Mouse (Mus musculus) liver, embryonic 14.5 days (tissue): ENCODE data around the gene Znhit3. TPM values are rescaled to one million over a fixed set of nuclear protein-coding genes. Genes with fewer than 3 reads are reported as not detected.

Source experiments
- ATAC-seq: fragments of 200-750 bp; cut with Nextera tagmentation; 2 replicates; pipeline ENCODE4 v1.8.0; 2017; ENCODE audit warnings: moderate number of reproducible peaks, mild to moderate bottlenecking, moderate library complexity; ENCODE audit not compliant: insufficient read depth
- DNase-seq, 3 experiments: peaks; one replicate each; pipeline ENCODE4 v3.0.0-alpha.2; 2012 to 2013; ENCODE audit warnings: low read depth in 3 of 3, low spot score in 3 of 3
- H3K27ac ChIP-seq: fragments of 300-500 bp; sonication (generic); 2 replicates; pipeline ENCODE4 v1.5.1; 2014; ENCODE audit warnings: moderate library complexity, mild to moderate bottlenecking, control low read depth, inconsistent platforms
- H3K27me3 ChIP-seq: fragments of 300-500 bp; sonication (generic); 2 replicates; pipeline ENCODE4 v1.6.1; 2014; ENCODE audit warnings: mild to moderate bottlenecking, low read length, moderate library complexity; ENCODE audit not compliant: control insufficient read depth, insufficient read depth
- H3K36me3 ChIP-seq: fragments of 300-500 bp; sonication (generic); replicated peaks from 2 replicates; pipeline ENCODE4 v1.6.1; 2014; ENCODE audit warnings: low read depth; ENCODE audit not compliant: control insufficient read depth, insufficient read depth
- H3K4me1 ChIP-seq, 2 experiments: fragments of 200-500 bp in 1 of 2; fragments of 300-500 bp in 1 of 2; sonication (generic) in 1 of 2; replicated peaks; 2 replicates each; pipeline ENCODE4 v1.6.1; 2012 to 2014; ENCODE audit warnings: antibody characterized with exemption in 1 of 2, inconsistent platforms in 1 of 2, low read length in 1 of 2; ENCODE audit not compliant: control insufficient read depth in 2 of 2, insufficient read depth in 2 of 2
- H3K4me2 ChIP-seq: fragments of 300-500 bp; sonication (generic); 2 replicates; pipeline ENCODE4 v1.6.1; 2014; ENCODE audit warnings: low read depth, mild to moderate bottlenecking, control low read depth, moderate library complexity
- H3K4me3 ChIP-seq, 2 experiments: fragments of 200-500 bp in 1 of 2; fragments of 300-500 bp in 1 of 2; sonication (generic) in 1 of 2; 2 replicates each; pipeline ENCODE4 v1.5.1; 2012 to 2014; ENCODE audit warnings: low read depth in 2 of 2, low read length in 2 of 2, mild to moderate bottlenecking in 2 of 2, control low read depth in 1 of 2, inconsistent platforms in 1 of 2, moderate library complexity in 1 of 2; ENCODE audit not compliant: insufficient read depth in 1 of 2
- H3K9ac ChIP-seq: fragments of 300-500 bp; sonication (generic); replicated peaks from 2 replicates; pipeline ENCODE4 v1.6.1; 2014; ENCODE audit warnings: mild to moderate bottlenecking, control low read depth, moderate library complexity
- H3K9me3 ChIP-seq: fragments of 300-500 bp; sonication (generic); 2 replicates; pipeline ENCODE4 v1.6.1; 2016; ENCODE audit warnings: low read length, mixed read lengths; ENCODE audit not compliant: control insufficient read depth
- CTCF ChIP-seq: IDR thresholded peaks from 2 replicates; pipeline ENCODE4 v1.5.1; 2016; ENCODE audit warnings: antibody characterized with exemption, low read depth, control low read depth
- EP300 ChIP-seq: IDR thresholded peaks from 2 replicates; pipeline ENCODE4 v1.6.1; 2016; ENCODE audit warnings: antibody characterized with exemption, low read depth
- WGBS: fragments of 180-500 bp; shearing (Covaris S2); extraction: QIAGEN DNeasy Blood & Tissue Kit; methylation state at CpG from one replicate; pipeline ENCODE4 v1.1.7; 2014; ENCODE audit not compliant: insufficient replicate concordance; 5-methylcytosine and 5-hydroxymethylcytosine counted together
- polyA plus RNA-seq, 2 experiments: library from polyadenylated mRNA; depleted of rRNA in 1 of 2; stranded (reverse) in 1 of 2; unstranded in 1 of 2; fragments of >200 nt; fragmentation: Nextera tagmentation in 1 of 2; extraction: Ambion mirVana in 1 of 2; gene quantifications; 2 replicates each; pipeline versions ENCODE4 v1.2.1 to v1.2.3; 2012 to 2014

Gene Znhit3
- polyA plus RNA-seq, 2 experiments: 19.0 to 47.9 TPM

DNA sequence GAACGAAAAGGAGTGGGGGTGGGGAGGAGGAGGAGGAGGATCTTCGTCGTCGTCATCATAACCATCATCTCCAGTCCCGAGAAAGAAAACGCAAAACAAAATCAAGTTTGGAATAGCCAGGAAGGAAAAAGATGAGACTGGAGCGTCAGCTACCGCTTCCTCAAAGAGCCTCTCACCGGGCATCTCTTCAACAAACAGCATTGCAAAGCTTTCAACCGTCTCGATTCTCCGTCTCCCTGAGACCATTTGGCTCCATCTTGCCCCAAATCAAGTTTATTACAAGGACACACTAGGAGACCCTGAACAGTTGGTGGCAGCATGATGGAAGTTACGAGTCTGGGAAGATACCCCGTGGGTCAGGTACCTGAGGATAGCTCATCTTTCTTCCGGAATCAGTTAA is 41.0 kb upstream of the Znhit3 start:
- no peaks in the 10 kb centered on the region for H3K9me3 ChIP-seq
- no peak overlapping the region for H3K4me3 ChIP-seq
- ATAC-seq (no peak), DNase-seq (no peak)
- H3K4me1 ChIP-seq: no peaks in the 10 kb centered on the region
- peaks cover 41% of the 10 kb centered on the region for H3K27me3 ChIP-seq
- no peak overlapping the region for H3K27ac ChIP-seq
- H3K9ac ChIP-seq: no peak overlapping the region
- WGBS: 2% methylated on average over 15 of the region's 15 CpGs
- TF ChIP-seq CTCF (no peak), EP300 (no peak)
- H3K36me3 ChIP-seq: no peaks in the 10 kb centered on the region
- peak overlapping the region; percentile 32; the same call in 1 of the 2 replicates for H3K4me2 ChIP-seq

GRCm38 (mm10) chr11:84956400-84956799 is 40.2 kb upstream of the Znhit3 start:
- H3K27ac ChIP-seq: no peak overlapping the region
- no peaks in the 10 kb centered on the region for H3K36me3 ChIP-seq
- no peaks in the 10 kb centered on the region for H3K4me1 ChIP-seq
- no peak for DNase-seq
- no peaks in the 10 kb centered on the region for H3K9me3 ChIP-seq
- H3K27me3 ChIP-seq: peaks cover 41% of the 10 kb centered on the region
- WGBS: 13% methylated on average over 5 of the region's 5 CpGs
- no peak overlapping the region for H3K9ac ChIP-seq
- TF ChIP-seq EP300 (no peak), CTCF (no peak)
- no peak overlapping the region for H3K4me2 ChIP-seq
- no peak for ATAC-seq
- H3K4me3 ChIP-seq: no peak overlapping the region

DNA sequence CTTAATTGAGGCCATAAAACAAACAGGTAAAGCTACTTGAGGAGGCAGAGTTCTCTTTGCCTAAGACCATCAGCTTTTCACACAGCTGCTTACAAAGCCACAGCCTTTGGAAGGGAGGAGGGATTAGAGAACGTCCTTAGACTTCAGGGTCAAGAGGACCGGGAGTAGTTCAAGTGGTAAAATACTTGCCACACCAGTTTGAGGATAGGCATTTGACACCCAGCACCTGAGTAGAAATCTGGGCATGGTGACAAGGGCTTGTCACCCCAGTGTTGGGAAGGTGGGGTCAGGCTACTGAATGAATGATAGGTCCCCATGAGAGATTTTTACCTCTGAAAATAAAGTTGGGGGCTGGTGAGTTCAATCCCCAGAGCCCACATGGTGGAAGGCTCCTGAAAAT is 36.4 kb upstream of the Znhit3 start:
- TF ChIP-seq EP300: no peak
- no peak for TF ChIP-seq CTCF
- H3K27me3 ChIP-seq: peaks cover 17% of the 10 kb centered on the region
- ATAC-seq (no peak), DNase-seq (no peak)
- H3K36me3 ChIP-seq: no peaks in the 10 kb centered on the region
- no peaks in the 10 kb centered on the region for H3K9me3 ChIP-seq
- H3K4me3 ChIP-seq: no peak overlapping the region
- H3K27ac ChIP-seq: no peak overlapping the region
- no peak overlapping the region for H3K9ac ChIP-seq
- H3K4me2 ChIP-seq: no peak overlapping the region
- peaks cover 0 to 2% of the 10 kb centered on the region in 2 experiments; a peak in 1 of 4 replicates for H3K4me1 ChIP-seq
- 53% methylated on average over 2 of the region's 2 CpGs for WGBS

DNA sequence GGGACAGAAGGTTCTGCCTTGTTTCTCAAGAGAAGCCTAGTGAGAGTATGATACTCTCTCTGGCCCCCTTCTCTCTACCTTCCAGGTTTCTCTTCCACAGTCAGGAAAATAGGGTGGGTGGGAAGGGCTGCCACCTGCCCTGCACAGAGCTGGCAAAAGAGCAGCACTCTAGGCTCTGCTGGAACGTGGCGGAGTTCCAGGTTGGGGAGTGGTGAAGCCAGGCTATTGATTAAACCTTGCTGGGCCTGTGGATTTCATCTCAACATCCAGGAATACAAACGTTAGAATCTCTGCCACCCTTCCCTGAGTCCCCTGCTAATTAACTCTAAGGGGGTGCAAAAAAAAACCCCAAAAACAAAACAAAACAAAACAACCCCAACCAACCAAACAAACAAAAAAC is 32.4 kb upstream of the Znhit3 start:
- Histone ChIP-seq H3K27me3 (peaks cover 6% of the 10 kb centered on the region; the same call in 1 of the 2 replicates), H3K27ac (no peak overlapping the region), H3K4me1 (peaks cover 0 to 2% of the 10 kb centered on the region in 2 experiments; a peak in 1 of 4 replicates), H3K36me3 (no peaks in the 10 kb centered on the region), H3K9ac (no peak overlapping the region), H3K4me2 (no peak overlapping the region), H3K4me3 (no peak overlapping the region), H3K9me3 (no peaks in the 10 kb centered on the region)
- TF ChIP-seq EP300: no peak
- no peak for TF ChIP-seq CTCF
- DNase-seq: no peak
- no peak for ATAC-seq
- WGBS: 32% methylated on average over 3 of the region's 3 CpGs

DNA sequence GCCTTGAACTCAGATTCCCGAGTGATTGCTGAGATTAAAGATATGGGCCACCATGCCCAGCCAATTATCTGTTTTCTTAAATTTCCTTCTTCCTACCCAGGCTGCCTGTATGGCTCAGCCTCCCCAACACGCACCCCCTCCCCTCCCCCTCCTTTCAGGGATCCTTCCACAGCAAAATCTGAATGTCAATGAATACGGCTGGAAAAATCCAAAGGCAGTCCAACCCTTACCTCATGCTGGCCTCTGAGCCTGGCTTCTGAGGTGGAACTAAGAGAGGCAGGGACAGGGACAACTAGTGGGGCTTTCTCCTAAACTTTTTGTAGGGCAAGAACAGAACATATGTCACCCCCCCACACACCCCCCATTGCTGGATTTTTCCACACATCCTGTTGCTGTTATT is 31.9 kb upstream of the Znhit3 start:
- Histone ChIP-seq H3K36me3 (no peaks in the 10 kb centered on the region), H3K4me3 (no peak overlapping the region), H3K4me2 (no peak overlapping the region), H3K9me3 (no peaks in the 10 kb centered on the region), H3K27me3 (peaks cover 6% of the 10 kb centered on the region), H3K9ac (no peak overlapping the region), H3K4me1 (peaks cover 0 to 2% of the 10 kb centered on the region in 2 experiments; a peak in 1 of 4 replicates), H3K27ac (no peak overlapping the region)
- DNase-seq (no peak), ATAC-seq (no peak)
- 36% methylated on average over 3 of the region's 3 CpGs for WGBS
- TF ChIP-seq EP300 (no peak), CTCF (no peak)
